Mouse (Mus musculus): ENCODE results near the gene Rftn2. TPM values are rescaled to one million over a fixed set of nuclear protein-coding genes. Genes with fewer than 3 reads are reported as not detected.

Rftn2 gene
- polyA plus RNA-seq, 1 experiment = 1.5 TPM

GRCm38 (mm10) chr1:55179917-55180566 lies 46.5 kb downstream of the Rftn2 start:
- DNase-seq (ENCODE audit: low read depth, low spot score) = no peak
- 85% methylated on average over 5 of the region's 5 CpGs for WGBS

- 8% methylated on average over 3 of the region's 3 CpGs for WGBS
Observed at GRCm38 (mm10) chr1:55174558-55175034, 52.0 kb downstream of the Rftn2 start.

GRCm38 (mm10) chr1:55173720-55174557 lies 52.6 kb downstream of the Rftn2 start:
- 35% methylated on average over 10 of the region's 10 CpGs for WGBS
- DNase-seq (ENCODE audit: low read depth, low spot score) = no peak

More at GRCm38 (mm10) chr1:55174558-55175034, 52.0 kb downstream of the Rftn2 start:
- DNase-seq (ENCODE audit: low read depth, low spot score) = no peak

DNA sequence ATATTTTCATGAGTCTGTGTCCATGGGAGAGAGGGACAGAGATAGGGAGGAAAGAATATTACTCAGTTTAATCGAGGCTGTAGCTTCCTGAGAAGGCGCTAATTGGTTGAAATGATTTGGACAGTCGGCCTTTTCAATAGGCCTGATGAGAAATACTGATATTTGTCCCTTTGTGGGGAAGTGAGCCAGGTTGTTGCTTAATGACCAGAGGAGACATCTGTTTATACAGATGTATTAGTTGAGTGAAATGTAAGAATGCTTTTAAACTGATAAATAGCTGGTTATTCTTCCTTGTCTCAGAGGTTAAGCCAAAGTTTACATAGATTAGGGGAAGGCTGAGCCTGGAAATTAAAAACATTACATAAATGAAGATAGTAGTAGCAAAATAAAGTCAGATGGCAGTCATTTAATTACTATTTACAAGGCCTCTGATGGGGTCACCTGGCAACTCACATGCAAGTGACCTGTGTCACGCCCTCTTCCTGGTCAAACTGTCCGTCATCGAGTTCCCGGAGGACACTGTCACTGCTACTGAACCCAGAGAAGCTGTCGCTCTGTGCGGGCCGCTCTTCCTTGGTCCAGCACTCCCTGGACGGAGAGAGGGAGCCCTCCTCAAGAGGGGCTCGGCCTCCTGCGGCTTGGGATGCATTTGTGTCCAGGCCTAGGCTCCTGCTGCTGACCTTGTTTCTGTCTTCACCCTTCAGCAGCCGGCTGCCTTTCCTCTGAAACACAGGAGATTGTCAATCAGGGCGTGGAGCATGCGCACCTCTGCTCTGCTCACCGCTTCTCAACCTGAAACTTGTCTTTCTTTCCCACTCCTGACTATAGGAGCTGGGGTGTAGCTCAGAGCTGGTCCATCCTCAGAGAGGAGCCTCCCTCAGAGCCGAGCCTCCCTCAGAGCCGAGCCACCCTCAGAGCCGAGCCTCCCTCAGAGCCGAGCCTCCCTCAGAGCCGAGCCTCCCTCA lies 54.9 kb downstream of the Rftn2 start:
- DNase-seq (ENCODE audit: low read depth, low spot score) = no peak
- WGBS = 76% methylated on average over 22 of the region's 22 CpGs

DNA sequence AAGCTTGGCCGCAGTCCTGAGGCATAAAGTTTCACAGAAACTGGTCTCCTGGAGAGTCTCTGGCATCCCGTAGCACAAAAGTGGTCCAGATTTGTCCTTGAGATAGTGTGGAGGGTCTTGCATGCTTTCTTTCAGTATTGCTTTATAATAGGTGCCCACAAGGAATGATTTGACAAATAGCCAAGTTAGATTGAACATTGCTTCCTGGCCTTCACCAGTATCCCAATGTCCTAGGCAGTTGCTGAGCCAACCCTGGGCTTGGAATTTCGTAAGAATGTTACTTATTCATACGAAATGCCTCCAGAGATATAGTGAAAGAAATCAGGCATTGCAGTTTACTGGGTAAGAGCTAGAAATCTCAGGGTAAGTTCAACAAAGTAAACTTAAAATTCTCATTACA lies 58.0 kb downstream of the Rftn2 start:
- DNase-seq (ENCODE audit: low read depth, low spot score) = no peak
- 97% methylated on average over 4 of the region's 4 CpGs for WGBS

- WGBS = 83% methylated on average over 4 of the region's 4 CpGs
- DNase-seq (ENCODE audit: low read depth, low spot score) = no peak
Observed at GRCm38 (mm10) chr1:55167560-55167959, 59.0 kb downstream of the Rftn2 start.

- DNase-seq (ENCODE audit: low read depth, low spot score) = no peak
- WGBS = 64% methylated on average over 5 of the region's 5 CpGs
Observed at GRCm38 (mm10) chr1:55164005-55164404, 62.6 kb downstream of the Rftn2 start.

GRCm38 (mm10) chr1:55162781-55163180 lies 63.8 kb downstream of the Rftn2 start:
- no peak for DNase-seq (ENCODE audit: low read depth, low spot score)
- WGBS = 41% methylated on average over 5 of the region's 5 CpGs

DNA sequence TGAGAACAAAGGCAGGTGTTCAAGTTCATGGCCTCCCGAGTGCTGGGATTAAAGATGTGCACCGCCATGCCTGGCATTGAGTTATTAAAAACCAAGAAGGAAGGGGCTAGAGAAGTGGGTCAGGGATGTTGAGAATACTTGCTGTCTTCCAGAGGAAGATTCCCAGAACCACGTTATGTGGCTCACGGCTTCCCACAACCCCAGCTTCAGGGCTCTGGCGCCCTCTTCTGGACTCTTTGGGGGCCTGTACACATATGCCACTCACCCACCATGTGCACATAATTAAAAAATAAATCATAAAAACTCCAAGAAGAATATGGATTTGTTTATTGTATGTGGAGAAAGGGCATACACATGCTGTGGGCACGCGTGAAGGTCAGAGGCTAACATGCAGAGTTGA lies 64.7 kb downstream of the Rftn2 start:
- WGBS = 87% methylated on average over 7 of the region's 7 CpGs

DNA sequence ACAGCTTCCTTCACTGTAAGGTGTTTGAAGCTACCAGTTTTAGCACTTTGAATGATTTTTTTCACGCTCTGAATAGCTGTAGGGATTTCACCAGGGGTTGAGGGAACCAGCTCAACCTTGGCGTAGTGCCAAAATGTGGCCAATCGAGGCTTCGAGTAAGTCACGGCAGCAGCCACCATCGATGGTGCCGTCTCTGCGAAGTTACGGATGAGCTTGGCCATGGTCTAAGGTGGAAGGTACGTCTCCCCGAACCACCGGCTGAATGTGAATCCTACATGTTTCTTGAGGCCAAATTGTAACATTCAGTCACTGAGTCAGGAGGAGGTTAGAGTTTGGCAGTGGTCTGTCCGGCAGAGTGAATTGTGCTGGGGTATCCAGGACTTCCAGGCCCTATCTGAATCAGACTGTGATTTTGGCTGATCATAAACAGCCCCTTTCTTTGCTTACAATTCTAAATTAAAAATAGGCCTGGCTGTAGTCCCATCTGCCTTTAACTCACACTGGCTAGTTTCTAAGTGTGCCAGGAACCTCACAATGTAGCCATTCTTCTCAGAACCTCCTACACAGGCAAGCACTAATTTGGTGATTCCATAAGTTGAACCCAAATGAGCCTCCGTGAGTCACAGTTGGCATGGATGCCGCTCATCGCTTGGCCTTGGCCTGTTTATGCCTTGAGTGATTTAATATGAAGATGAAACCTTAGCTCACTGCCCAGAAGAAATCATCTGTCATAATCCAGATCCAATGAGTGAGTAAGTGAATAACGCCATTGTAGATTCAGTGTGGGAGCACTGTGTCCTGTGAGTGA lies 65.5 kb downstream of the Rftn2 start:
- DNase-seq (ENCODE audit: low read depth, low spot score) = no peak
- 88% methylated on average over 17 of the region's 17 CpGs for WGBS

More for the DNA sequence above, 64.7 kb downstream of the Rftn2 start:
- no peak for DNase-seq (ENCODE audit: low read depth, low spot score)

DNA sequence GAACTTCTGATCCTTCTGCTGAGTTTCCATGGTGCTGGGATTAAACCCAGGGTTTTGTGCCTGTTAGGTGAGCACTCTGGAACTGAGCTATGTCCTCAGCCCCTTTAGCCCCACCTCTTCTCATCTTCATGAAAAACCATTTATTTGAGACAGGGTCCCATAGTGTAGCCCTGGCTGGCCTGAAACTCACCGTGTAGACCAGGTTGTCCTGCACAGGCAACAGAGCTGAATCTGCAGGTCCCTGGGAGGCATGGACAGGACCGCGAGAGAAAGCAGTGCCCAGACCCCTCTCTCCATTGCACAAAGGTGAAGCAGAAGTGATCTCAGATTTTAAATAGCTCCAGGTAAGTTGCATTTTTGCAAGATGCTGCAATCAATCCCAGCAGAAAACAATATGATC lies 66.4 kb downstream of the Rftn2 start:
- 92% methylated on average over 3 of the region's 3 CpGs for WGBS
- DNase-seq (ENCODE audit: low read depth, low spot score) = no peak

DNA sequence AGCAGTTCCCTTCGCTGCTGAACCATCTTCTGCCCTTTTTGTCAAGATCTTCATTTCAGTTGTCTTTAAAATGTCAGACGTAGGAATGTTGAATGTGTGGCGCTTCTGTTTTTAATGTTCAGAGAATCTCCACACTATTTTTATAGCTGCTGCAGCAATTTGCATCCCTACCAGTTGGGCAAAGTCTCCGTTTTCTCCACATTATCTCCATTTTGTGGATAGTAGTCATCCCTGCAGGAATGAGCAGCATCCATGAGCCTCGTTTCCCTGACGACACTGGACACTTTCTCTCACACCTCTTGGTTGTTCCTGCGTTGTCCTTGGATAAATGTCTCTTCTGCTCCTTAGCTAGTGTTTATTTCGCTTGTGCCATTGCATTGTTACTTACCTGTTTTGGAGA lies 67.8 kb downstream of the Rftn2 start:
- 92% methylated on average over 8 of the region's 8 CpGs for WGBS
- no peak for DNase-seq (ENCODE audit: low read depth, low spot score)

DNA sequence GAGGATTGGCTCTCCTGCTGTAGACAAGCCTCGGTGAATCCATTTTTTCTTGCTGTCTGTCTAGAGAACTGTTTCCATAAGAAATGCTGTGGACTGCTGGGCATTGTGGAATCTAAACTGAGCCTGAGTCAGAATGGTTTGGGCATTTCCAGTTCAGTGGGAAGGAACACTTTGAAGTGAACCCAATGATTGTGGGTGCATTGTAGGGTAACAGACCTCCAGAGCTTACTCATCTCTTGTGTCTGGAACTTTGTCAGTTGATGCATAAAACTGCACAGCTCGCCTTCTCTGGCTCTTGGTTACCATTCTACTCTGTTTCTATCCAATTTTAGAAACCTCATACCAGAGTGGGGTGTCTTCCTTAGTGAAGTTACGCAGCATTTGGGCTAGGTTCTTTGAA lies 68.4 kb downstream of the Rftn2 start:
- WGBS = 87% methylated on average over 3 of the region's 3 CpGs
- no peak for DNase-seq (ENCODE audit: low read depth, low spot score)

- 98% methylated on average over 4 of the region's 4 CpGs for WGBS
- no peak for DNase-seq (ENCODE audit: low read depth, low spot score)
Observed at GRCm38 (mm10) chr1:55157329-55157728, 69.3 kb downstream of the Rftn2 start.

GRCm38 (mm10) chr1:55145556-55145955 lies 81.0 kb downstream of the Rftn2 start:
- WGBS = 57% methylated on average over 7 of the region's 7 CpGs
- DNase-seq (ENCODE audit: low read depth, low spot score) = no peak

GRCm38 (mm10) chr1:55144338-55144737 lies 82.2 kb downstream of the Rftn2 start:
- DNase-seq (ENCODE audit: low read depth, low spot score) = no peak
- WGBS = 76% methylated on average over 4 of the region's 4 CpGs

- WGBS = 92% methylated on average over 1 of the region's 1 CpGs
- no peak for DNase-seq (ENCODE audit: low read depth, low spot score)
Observed at GRCm38 (mm10) chr1:55135846-55136245, 90.7 kb downstream of the Rftn2 start.

DNA sequence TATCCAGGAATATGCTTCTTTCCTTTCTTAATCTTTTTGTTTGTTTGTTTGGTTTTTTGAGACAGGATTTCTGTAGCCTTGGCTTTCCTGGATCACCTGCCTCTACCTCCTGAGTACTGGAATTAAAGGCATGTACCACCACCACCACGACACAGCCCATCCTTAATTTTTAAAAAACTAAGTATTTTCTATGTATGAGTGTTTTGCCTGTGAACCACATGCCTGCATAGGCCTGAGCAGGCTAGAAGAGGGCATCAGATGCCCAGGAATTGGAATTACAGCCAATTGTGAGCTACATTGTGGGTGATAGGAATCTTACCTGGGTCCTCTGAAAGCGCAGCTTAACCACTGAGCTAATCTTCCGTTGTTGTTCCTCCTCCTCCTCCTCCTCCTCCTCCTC lies 92.3 kb downstream of the Rftn2 start:
- WGBS = 94% methylated on average over 3 of the region's 3 CpGs
- DNase-seq (ENCODE audit: low read depth, low spot score) = no peak

DNA sequence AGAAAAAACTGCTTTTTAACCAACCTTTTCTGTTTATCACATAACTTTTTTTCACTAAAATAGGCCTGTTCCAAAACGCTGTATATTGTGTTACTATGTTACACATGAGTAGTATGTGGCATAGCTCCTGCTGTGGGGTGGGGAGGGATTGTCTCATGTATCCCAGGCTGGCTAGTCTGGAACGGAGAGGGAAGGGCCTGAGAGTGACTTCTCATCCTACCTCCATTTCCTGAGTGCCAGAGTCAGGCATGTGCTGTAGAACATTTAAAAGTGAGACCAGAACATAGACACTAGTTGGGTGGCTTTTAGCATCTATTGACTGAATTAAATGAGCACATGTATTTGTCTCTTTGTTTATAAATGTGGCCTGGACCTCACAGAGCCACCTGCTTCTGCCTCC lies 93.4 kb downstream of the Rftn2 start:
- no peak for DNase-seq (ENCODE audit: low read depth, low spot score)
- 24% methylated on average over 2 of the region's 2 CpGs for WGBS

Data from large intestine, adult 2 months (tissue).